Mouse (Mus musculus) cerebral cortex, adult 2 months (tissue): Measurements from ENCODE around the gene A030005K14Rik.

ENCODE experiments used
- WGBS: fragments of 180-500 bp; shearing (Covaris S2); methylation state at CpG from one replicate; pipeline ENCODE4 v1.1.7; 2018; 5-methylcytosine and 5-hydroxymethylcytosine counted together

The A030005K14Rik gene

DNA sequence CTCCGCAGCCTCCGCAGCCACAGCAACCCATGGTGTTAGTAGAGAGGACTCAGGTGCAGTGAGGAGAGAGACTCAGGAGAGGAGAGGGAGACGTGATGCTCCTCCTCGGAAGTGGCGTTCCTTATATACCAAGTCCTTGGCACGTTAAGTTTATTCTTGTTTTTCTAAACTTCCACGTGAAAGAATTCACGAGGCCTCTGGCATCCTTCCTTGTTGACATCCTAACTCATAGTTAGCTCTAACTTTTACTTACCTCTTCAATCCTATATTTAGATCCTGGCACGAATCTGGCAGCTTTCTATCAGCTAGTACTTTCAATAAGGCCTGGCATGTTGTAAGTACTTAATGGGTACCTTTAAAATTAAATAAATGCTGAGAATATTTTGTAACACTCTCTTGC is at the start of gene A030005K14Rik:
A030005K14Rik (minus strand) TSS at position 101 of the 400 bp plus-strand sequence.
- WGBS = 84% methylated on average over 9 of the region's 9 CpGs

DNA sequence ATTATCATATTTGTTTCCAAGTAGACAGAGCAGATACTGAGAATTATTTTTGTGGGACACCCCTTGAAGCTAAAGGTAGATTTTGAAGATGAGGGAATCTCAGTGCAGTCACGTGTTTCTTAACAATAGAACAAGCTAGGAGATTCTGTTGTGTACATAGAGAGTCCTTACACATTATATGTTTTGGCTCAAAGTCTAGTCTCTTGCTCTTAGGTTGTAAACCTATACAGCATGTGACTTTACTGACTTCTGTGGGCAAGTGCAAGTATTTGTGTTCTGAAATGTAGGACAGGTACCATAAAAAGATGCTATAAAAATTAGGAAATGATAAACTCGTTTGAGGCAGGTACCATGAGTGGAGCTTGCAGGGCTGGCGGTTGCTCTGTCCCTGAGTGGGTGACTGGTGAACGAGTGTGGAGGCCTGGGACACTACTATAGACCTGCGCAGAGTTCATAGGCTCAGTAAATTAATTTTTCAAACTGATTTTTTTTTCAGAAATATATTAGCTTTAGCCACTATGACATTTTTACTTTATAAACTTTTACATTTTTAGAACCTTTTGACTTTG is 48.3 kb upstream of the A030005K14Rik start:
- WGBS = 87% methylated on average over 5 of the region's 5 CpGs

DNA sequence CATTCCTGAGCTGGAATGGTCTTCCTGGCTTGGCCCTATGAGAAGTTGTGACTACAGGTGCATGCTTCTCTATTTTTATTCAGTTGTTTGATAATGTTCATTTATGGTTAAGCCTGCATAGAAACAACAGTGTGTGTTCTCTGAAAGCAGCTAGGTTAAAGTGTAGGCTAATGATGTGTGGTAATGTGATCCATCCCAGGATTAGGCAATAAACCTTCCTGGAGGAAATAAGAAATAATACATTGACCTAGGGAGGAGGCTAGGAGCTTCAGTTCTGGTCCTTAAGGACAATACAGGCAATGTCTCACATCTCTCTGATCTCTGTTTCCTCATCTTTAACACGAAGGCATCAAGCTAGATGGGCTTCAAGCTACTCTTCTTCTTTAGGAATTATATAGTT is 46.3 kb upstream of the A030005K14Rik start:
- 77% methylated on average over 1 of the region's 1 CpGs for WGBS

DNA sequence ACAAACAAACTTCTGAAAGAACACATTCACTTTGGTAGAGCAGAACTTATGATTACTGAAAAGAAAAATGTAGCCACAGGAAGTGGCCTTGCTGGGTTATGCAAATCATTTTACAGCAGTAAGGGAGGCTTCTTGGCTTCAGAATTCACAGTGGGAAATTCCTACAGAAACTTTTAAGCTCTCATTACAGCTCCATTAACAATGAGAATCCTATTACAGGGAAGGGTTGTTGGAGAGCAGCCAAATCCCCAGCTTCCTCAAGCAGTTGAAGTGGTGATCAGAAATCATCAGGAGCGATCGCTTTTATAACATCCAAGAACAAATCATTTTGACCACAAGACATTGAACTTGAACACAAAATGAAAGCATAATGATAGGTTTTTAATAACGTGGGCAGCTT is 42.7 kb upstream of the A030005K14Rik start:
- WGBS = 57% methylated on average over 3 of the region's 3 CpGs

DNA sequence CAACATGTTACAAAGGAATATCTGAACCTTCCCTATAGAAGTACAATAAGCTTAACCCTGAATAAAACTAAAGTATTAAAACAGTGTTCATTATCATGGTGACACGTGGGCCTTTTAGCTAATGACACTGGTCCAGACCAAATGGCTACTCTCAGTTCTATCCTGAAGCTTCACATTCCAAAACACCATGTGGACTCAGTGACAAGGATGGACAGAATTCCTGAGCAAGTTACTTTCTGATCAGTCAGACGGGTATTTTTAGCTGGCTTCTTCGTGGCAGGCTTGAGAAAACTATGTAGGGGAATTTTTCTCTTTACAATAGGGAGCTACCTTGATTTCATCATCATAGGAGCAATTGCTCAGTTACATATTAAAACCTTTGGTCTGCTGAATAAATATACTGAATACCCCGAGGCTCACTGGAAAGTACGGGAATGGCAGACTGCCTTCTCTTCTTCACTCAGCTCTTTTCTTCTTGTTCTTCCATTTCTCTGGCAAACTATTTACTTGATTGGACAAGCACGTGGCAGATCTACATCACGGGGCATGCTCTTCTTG is 40.5 kb upstream of the A030005K14Rik start:
- 70% methylated on average over 7 of the region's 7 CpGs for WGBS

DNA sequence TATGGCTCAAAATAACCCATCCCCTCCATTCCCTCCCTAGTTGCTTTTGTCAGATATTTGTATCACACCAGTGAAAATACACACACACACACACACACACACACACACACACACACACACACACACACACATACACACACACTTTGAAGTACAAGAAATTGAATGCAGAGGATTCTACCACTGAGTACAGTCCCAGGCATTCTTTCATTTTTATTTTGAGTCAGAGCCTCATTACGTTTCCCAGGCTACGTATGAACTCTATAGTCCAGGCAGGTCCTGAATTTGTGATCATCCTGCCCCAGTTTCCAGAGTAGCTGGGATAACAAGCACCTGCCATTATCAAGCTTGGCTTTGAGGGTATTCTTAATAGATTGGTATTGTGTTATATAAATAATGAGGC is 40.0 kb upstream of the A030005K14Rik start:
- 71% methylated on average over 2 of the region's 2 CpGs for WGBS

DNA sequence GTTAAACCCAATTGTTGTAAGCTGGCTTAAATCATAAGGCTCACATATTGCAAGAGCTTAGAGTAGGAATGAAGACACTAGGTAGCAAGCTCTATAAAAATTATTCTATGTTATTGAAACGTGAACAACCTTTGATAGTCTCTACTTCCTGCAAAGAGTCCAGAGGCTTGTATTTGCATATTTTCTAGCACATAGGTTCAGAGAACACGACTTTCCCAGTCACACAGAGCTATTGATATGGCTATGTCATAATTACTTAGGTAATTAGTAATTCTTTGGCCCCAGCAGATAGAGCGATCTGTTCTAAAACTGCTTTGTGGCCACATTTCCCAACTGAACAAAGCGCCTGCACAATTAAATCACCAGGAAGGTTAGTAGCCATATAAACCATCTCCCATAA is 37.8 kb upstream of the A030005K14Rik start:
- 83% methylated on average over 4 of the region's 4 CpGs for WGBS

DNA sequence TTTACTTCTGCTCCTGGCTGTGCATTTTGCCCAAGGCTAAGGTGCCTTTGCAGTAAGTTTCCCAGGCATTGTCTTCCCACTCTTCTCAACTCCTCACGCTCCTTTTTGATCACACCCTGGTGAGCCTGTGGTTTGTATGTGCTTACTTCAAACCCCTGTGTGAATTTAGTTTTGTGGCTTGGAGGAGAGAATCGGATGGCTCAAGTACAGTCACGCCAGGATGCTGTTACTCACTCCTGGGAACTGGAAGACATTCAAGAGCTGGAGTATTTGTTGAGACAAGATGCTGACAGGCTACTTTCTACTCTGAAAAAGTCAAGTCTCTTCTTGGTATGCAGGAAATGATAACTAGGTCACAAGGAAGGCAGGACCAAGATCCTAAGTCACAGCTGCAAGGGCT is 32.1 kb upstream of the A030005K14Rik start:
- WGBS = 60% methylated on average over 3 of the region's 3 CpGs

DNA sequence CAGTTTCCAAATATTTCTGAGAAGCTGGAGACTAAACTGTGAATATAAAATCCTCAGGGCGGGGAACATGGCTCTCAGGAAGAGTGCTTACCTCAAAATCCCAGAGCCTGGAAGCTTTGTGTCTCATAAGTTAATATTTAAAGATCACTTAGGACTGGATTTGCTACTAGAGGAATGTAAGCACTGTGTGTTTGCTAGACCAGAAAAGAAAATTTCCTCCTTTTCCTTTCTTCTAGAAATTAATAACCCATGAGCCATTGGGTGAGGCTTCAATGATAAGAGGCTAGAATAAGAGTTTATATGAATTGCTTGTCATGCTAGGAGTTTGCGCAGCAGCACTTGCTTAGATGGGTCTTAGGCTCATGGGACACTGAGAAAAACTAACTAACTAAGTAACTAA is 25.6 kb upstream of the A030005K14Rik start:
- WGBS = 94% methylated on average over 2 of the region's 2 CpGs

DNA sequence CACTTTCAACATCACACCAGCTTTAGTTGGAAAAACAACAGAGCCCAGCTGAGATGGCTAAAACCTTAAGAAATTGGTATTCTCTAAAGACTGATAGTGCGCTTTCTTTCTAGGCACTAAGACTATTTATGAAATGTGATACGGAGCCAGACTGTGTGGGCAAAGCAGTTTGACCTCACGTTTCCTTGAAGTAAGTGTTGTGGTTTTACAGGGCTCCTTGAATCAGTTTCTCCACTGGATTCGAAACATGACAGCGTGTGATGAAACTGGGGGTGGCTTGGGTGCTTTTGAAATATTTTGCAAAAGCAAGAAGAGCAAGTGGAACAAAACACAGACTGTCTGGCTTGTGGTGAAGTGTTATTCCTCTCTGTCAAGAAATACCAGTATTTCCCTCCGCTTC is 17.8 kb upstream of the A030005K14Rik start:
- WGBS = 57% methylated on average over 6 of the region's 6 CpGs

DNA sequence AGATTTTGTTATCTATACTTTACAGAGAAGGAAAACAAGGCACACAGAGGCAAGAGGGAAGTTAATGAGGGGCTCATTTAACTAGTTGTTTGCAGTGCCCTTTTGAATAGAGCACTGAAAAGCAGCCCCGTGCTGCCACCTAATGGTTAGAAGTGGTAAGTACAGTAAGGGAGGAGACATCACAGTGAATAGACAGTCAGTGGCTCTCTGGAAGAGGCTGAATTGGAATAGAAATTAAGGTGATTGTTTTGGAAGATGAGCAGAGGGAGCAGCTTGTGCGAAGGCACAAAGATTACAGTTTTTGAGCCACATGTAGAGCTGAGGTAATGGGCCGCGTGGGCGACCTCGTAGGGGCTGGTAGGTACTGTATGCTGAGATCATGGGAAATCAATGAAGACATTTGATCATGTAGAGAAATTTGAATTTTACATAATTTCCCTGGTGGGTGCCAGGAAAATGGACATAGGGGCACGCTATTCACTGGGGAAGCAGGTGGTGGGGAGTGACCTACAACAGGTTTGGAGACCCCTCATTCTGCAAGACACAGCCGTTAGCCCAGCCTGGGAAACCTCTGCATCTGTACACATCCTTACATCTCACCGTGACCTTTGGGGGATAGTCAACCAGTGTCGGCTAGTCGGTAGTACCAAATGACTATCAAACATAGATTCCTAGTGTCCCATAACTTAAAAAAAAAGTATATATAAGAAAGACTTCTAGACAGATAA is 17.2 kb upstream of the A030005K14Rik start:
- WGBS = 37% methylated on average over 11 of the region's 11 CpGs

DNA sequence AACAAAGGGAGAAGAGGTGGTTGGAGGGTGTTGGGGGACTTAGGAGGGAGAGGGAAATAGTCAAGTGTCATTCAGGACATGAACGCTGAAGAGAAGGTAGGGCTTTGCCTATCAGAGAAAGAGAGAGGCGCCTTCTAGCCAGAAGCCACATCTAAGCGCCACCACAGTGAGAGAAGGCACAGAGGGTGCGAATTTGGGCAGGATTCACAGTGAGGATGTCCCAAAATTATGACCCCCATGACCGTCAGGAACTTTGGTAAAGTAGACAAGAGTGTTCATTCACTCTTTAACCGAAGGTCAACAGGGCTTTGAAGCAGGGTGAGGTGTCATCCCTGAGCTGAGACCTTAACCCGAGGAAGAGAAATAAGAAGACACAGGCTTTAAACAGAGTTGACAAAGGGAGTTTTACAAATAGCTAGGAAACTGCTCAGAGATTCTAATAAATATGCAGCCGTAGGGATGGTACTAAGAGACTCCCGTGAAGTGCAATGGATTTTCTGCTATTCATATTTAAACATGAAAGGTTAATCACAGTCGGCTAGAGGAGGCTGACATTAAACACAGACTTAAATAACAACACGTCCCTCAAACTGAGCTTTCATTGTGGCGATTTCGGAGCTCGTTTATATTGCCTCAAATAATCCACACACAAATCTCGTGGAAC is 16.5 kb upstream of the A030005K14Rik start:
- 32% methylated on average over 15 of the region's 15 CpGs for WGBS

DNA sequence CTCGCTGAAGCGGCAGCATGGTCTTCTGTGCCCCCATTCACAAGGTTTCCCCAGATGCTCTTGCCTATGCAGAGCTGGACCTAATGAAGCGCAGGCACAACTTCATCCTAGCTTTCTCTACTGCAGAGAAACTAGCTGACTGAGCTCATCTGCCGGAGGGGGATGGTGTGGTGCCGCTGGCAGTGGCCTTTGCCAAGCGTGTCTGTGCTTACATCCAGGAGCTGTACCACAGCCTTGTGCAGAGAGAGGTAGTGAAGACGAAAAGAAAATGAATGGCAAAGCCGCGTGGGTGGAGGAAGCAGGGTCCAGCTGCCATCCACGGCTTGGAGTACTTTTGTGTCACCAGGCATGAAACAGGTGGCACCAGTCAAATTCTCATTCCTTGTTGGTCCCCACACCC is 8.0 kb upstream of the A030005K14Rik start:
- WGBS = 48% methylated on average over 10 of the region's 10 CpGs

DNA sequence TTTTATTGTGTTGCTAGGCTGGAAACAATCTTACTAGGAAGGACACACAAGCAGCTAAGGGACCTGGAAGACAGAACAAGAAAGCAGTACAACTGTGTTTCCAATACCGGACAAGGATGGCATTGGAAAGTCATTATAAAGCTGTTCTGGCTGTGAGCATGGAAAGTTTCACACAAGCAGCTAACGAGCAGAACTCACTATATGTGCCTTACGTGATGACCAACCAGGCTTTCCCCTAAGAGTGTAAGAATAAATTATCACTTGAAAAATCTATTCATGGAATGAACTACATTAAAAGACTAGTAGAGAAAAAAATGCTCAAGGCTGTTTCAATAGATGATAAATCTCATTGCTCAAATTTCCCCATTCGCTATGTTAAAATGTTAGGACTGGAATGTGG is 7.4 kb upstream of the A030005K14Rik start:
- 51% methylated on average over 4 of the region's 4 CpGs for WGBS

DNA sequence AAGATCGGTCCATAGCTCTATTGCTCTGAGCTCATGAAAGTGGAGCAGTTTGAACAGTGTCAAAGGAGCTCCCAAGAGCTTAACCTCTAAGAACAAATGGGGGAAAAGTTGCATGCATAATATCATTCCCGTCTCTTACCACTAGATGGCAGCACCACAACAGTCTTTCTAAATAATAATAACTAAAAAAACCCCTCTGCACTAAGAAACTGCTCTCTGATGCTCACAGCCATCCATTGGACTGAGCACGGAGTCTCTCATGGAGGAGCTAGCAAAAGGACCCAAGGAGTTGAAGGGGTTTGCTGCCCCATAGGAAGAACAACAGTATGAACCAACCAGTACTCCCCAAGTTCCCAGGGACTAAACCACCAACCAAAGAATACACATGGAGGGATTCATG is 5.7 kb upstream of the A030005K14Rik start:
- 19% methylated on average over 3 of the region's 3 CpGs for WGBS

DNA sequence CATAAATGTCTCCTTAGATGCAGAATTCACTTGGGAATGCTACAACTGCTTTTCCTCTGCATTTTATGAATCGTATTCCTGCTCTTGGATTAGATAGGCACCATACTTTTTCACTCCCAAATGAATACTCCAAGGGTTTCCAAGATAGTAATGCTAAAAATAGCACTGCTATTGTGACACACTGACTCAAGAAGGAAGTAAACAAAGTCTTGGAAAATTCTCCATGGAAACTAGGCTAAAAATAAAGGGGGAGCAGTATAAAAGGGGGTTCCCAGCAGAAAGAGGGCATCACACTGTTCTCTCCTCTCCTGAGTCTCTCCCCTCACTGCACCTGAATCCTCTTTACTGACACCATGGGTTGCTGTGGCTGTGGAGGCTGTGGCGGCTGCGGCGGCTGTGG is 1.5 kb upstream of the A030005K14Rik start, which contains the start of gene Krtap28-13:
Krtap28-13 (plus strand) TSS at position 288 of the 400 bp plus-strand sequence.
- 81% methylated on average over 4 of the region's 4 CpGs for WGBS

DNA sequence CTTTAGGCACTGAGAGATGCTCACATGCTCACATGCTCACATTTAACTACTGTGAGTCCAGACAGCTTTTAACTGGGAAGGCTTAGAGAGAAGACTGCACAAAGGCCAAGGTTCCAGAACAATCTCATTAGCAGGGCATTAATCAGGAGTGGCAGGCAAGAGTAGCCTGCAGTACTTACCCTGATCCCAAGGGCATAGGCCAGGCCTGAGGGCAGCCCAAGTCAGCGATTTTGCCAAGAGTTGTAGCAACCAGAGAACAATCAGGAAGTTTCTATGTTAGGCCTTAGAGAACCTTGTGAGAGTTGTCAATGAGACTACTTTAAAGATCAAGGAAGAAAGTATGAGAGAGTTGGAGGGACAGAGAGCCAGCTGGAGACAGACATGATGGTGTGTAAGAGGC is 697 bp downstream of the A030005K14Rik start:
- 94% methylated on average over 1 of the region's 1 CpGs for WGBS

DNA sequence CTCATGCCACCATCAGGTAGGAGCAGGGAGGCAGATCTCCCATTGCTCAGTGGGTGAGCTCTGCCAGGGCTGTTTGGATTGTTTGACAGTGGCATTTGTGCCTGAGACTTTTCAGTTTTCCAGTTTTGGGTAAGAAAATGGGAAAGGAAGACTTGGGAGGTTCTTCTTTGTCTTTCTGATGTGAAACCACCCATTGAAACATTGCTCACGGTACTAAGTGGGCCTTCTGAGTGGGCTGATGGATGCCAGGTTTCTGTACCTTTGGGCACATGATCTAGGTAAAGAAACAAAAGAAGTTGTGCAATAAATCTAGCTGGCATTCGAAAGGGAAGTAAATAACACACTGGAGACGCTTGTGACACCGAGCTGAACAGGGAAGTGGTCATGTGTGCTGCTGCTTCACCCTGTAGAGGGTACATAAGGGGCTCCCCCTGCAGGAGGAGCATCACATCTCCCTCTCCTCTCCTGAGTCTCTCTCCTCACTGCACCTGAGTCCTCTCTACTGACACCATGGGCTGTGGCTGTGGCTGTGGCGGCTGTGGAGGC is 14.2 kb downstream of the A030005K14Rik start, which contains the start of gene Gm47969:
Gm47969 (plus strand) TSS at position 51 of the 546 bp plus-strand sequence.
- 82% methylated on average over 5 of the region's 5 CpGs for WGBS

DNA sequence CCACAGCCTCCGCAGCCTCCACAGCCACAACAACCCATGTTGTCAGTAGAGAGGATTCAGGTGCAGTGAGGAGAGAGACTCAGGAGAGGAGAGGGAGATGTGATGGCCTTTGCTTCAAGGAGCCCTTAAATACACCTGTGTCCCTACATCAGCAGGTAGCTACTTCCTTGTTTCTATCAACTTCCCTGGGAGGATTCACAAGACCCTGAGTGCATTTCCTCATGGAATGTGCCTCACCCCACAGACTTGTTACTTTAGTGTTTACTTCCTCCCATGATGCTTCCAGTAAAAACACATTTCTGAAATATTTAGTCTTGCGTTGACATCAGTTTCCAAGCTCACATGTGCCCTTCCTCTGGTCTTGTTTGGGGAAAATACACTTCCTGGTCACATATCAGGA is 16.8 kb downstream of the A030005K14Rik start, which contains the start of gene Krtap28-10:
Krtap28-10 (minus strand) TSS at position 101 of the 400 bp plus-strand sequence.
- 91% methylated on average over 2 of the region's 2 CpGs for WGBS

DNA sequence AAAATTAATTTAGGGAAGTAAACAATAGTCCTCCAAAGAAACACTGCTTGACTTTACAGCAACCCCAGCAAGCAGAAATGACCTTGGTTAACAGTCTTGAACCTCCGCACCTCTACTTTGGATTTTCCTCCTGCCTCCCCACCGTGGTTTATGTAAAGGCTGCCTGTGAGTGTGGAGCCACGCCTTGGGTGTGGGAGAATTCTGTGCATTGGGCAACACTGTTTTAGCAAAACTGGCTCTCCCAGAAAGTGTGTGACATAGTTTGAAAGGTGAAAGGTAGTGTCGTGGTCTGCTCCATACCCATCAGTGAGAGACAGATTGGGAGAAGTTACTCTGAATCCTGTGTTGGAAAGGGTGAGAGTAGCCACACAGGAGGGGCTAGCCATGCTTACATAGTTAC is 20.1 kb downstream of the A030005K14Rik start:
- 74% methylated on average over 4 of the region's 4 CpGs for WGBS

DNA sequence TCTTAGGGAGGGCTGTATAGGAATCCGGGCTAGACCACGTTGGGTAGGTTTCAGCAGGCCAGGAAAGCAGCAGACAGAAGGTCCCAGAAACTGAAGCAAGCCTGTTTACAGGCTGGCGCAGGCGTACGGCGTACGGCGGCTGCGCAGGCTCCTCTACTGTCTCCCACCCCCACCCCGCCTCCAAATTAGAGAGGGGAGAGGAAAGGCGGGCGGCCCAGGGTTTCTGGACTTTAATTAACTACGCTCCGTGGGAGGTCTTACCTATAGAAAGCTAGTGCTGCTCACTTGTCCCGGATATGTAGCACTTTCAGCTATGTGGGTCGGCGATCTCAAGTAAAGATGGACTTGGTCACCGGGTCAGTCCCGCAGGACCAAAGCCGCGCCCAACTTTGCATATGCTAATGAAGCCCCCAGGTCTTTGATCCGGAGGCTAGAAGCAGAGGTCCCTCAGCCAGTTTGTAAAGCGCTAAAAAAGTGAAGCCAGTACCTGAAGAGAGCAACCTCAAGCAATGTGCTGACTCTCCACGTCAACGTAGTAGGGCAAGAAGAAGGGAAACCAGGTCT is 21.0 kb downstream of the A030005K14Rik start, which contains the start of gene Slc19a3:
Slc19a3 (minus strand) TSS at position 340 of the 564 bp plus-strand sequence.
- WGBS = 1% methylated on average over 25 of the region's 25 CpGs
